10 mouse cellular contexts compared by ENCODE assay signal in the genomic region with DNA sequence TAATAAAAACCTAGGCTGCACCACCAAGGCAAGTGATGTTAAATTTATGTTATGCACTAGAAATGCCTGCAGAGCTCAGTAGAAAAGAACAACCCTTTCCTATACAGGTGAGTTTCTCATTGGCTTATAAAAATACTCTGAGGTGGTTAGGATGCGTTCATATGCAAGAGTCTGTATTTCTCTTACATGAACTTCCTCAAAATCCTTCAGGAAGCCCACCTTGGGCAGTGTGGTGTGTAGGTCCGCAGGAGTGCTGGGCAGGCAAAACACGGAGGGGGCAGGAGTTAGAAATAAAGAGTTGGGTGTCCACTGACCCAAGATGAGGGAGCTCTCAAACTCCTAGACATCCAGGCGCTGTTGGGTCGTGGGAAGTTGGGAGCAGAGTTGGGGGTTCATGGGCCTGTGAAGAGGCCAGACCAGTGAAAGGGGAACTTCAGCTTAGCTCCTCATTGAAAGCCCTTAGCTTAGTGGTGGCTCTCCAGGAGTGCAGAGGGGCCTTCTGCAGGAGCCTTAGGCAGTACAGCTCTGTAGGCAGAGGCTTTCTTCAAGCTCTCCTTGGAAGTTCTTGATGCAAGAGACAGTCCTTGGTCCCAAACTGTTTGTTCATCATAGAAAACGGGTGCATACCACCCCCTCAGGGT.
"Had no signal": no experiment of that assay in that cellular context is flagged by ENCODE, and none has a peak within 500 bp of the region (broad histone marks: within the 10 kb centered on the region; RNA-seq: fewer than 3 reads in every experiment).

No protein-coding gene starts in this region.

- DNase-seq: liver, postnatal 0 days; lung, adult 2 months; lung, postnatal 4 days; right cerebral cortex, postnatal 14 days; thymus, adult 2 months; thymus, postnatal 25 days; thymus, postnatal 4 days had no signal

- ATAC-seq: liver, postnatal 0 days; lung, postnatal 0 days; midbrain, embryonic 13.5 days; midbrain, embryonic 15.5 days had no signal
